Comparison of ENCODE assay signal across 8 mouse cellular contexts in the genomic region with DNA sequence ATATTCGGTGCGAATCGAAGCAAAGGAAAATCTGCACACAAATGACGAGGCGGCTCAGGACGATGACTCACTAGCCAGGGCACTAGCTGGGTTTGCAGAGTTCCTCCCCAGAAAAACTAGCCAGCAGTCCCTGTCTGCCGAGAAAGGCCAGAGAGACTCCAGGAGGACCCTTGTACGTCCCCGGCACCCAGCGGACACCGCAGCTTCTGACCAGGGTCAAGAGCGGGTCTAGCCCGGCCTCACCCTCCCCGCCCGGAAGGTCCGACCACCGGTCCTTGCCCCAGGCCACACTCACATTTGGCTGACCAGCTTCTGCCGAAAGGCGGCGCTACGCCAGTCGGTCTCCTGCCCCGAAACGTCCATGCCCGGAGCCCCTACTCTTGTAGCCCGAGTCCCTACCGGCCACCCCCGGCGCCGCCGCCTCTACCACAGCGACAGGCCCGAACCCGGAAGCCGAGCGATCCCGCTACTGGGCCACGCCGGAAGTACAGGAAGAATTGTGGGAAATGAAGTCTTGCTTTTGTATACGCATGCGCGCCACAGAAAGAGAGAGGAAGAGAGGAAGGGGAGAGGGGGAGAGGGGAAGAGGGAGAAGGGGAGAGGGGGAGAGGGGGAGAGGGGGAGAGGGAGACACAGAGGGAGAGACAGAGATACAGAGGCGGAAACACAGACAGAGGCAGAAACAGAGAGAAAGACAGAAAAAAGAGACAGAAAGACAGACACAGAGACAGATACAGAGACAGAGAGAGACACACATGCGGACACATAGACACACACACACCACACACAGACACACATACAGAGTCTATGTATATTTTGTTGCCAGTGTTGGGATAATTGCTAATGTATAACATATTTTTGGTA. TPM values are rescaled to one million over a fixed set of nuclear protein-coding genes. Genes with fewer than 3 reads are reported as not detected.
DNase-seq lines count a peak whose midpoint lies in the region; ATAC-seq lines count a peak whose summit lies in the region.

No protein-coding gene starts in this region.

- peak; percentile 95 for ATAC-seq in hindbrain, embryonic 12.5 days (ENCODE audit: low FRiP score)

- H3K27ac ChIP-seq in hindbrain, embryonic 12.5 days: peak overlapping the region; percentile 85

- DNase-seq in MN1 (ENCODE audit: low spot score): peak; percentile 93
- peak; percentile 91 for DNase-seq in cerebellum, adult 9-10 months
- DNase-seq in frontal cortex, adult 2 months (ENCODE audit: extremely low spot score in 1 of 2, low spot score in 1 of 2): peak; percentile 88 to 93
- peak; percentile 89 to 95 for DNase-seq in layer of hippocampus, postnatal 14 days (ENCODE audit: low spot score in 2 of 2)
- peak; percentile 88 for DNase-seq in lung, postnatal 14 days
- peak; percentile 68 for DNase-seq in retina, adult 2 months (ENCODE audit: low read depth, low spot score)
- peak; percentile 87 to 91 for DNase-seq in thymus, postnatal 36 days

- peak overlapping the region; percentile 92 for H3K9ac ChIP-seq in hindbrain, embryonic 12.5 days

- H3K4me3 ChIP-seq in hindbrain, embryonic 12.5 days: peak overlapping the region; percentile 79

- H3K4me1 ChIP-seq in hindbrain, embryonic 12.5 days: peaks cover 16% of the 10 kb centered on the region

- H3K9me3 ChIP-seq in hindbrain, embryonic 12.5 days (replicated peaks): no peaks in the 10 kb centered on the region

- no peaks in the 10 kb centered on the region for H3K27me3 ChIP-seq in hindbrain, embryonic 12.5 days

- no peaks in the 10 kb centered on the region for H3K36me3 ChIP-seq in hindbrain, embryonic 12.5 days

- 2% methylated on average over 41 of the region's 44 CpGs for WGBS in hindbrain, embryonic 12.5 days

- peak overlapping the region; percentile 97 for H3K4me2 ChIP-seq in hindbrain, embryonic 12.5 days (replicated peaks)

RNA-seq across cellular contexts. Expression of a gene that starts 10.0 kb away (rescaled TPM):
- 74.4 and 77.8 TPM in 2 replicates for polyA plus RNA-seq in frontal cortex, adult 2 months (2012; rRNA removed)
- polyA plus RNA-seq in hindbrain, embryonic 12.5 days (2016; fragmentation: Nextera tagmentation; extraction: Ambion mirVana): 45.2 and 51.7 TPM in 2 replicates
- 10 to 100 TPM; 65.4 to 80.2 TPM for total RNA-seq in layer of hippocampus, postnatal 14 days (2021)

RNA-seq across cellular contexts. Expression of a gene that starts 36.7 kb away (rescaled TPM):
- polyA plus RNA-seq in frontal cortex, adult 2 months (2012; rRNA removed): 88.5 and 106 TPM in 2 replicates
- polyA plus RNA-seq in hindbrain, embryonic 12.5 days (2016; fragmentation: Nextera tagmentation; extraction: Ambion mirVana): 63.9 and 64.7 TPM in 2 replicates
- total RNA-seq in layer of hippocampus, postnatal 14 days (2021): 100 to 1,000 TPM in 1 of 2 experiments, 10 to 100 TPM in 1; 91.8 to 108 TPM

Comparison
In these comparisons a context has a peak if more than half of its experiments do, and no peak if none do; other contexts are left out.
1. Peak in every context shown above with its lines: DNase-seq, ATAC-seq, H3K4me3 ChIP-seq and H3K27ac ChIP-seq.